Mouse (Mus musculus): ENCODE data around the gene Vmp1. TPM values are rescaled to one million over a fixed set of nuclear protein-coding genes. Genes with fewer than 3 reads are reported as not detected.

Gene Vmp1
- polyA plus RNA-seq (2015; fragmentation: Nextera tagmentation; extraction: Ambion mirVana), result 103 and 116 TPM in 2 replicates

- H3K27ac ChIP-seq (ENCODE audit: low read length), result peak within 1 kb of the TSS; percentile 79
Observed at GRCm38 (mm10) chr11:86683395-86684125, at the start of gene Vmp1, which contains the start of gene Ptrh2. Gene Vmp1, minus strand, starts transcription at chr11:86683836. Gene Ptrh2, plus strand, starts transcription at chr11:86683985.

DNA sequence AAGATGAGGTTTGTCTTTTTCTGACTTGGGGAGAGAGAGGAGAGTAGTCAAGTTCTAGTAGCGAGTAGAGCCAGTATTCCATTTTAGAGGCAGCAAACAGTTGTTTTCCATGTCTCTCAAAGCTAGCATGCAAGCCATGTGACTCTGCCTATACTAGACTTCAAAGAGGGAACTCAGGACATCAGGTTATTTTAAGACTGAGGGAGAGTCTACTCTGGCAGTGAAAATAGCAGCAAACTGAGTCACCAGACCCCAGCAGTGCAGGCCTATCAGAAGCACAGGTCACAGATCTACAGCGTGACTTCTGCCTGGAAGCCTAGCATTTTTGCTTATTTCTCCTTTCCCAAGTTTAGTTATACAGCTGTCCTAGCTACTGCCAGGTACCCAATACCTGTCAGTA lies 47.8 kb upstream of the Vmp1 start:
- no peak overlapping the region for H3K4me2 ChIP-seq (ENCODE audit: low read length)
- WGBS, result 85% methylated on average over 2 of the region's 2 CpGs
- no peak overlapping the region for H3K9ac ChIP-seq (replicated peaks; ENCODE audit: low read depth, low read length)
- H3K27ac ChIP-seq (ENCODE audit: low read length), result no peak overlapping the region
- H3K27me3 ChIP-seq (replicated peaks; ENCODE audit: control insufficient read depth, insufficient read depth, low read length), result no peaks in the 10 kb centered on the region
- H3K9me3 ChIP-seq (ENCODE audit: control insufficient read depth, low read length), result no peaks in the 10 kb centered on the region
- H3K4me3 ChIP-seq (replicated peaks; ENCODE audit: low read length), result no peak overlapping the region
- H3K4me1 ChIP-seq (replicated peaks; ENCODE audit: control insufficient read depth, insufficient read depth, low read length), result no peaks in the 10 kb centered on the region
- peaks cover 12% of the 10 kb centered on the region for H3K36me3 ChIP-seq (ENCODE audit: control insufficient read depth, insufficient read depth)
- no peak for ATAC-seq

More at GRCm38 (mm10) chr11:86683395-86684125, at the start of gene Vmp1, which contains the start of gene Ptrh2:
- Histone ChIP-seq H3K9ac (replicated peaks; ENCODE audit: low read depth, low read length) (peak within 1 kb of the TSS; percentile 72), H3K36me3 (ENCODE audit: control insufficient read depth, insufficient read depth) (no peaks in the 10 kb centered on the region), H3K4me3 (replicated peaks; ENCODE audit: low read length) (peak within 1 kb of the TSS; percentile 63), H3K4me2 (ENCODE audit: low read length) (peak within 1 kb of the TSS; percentile 73), H3K27me3 (replicated peaks; ENCODE audit: control insufficient read depth, insufficient read depth, low read length) (no peaks in the 10 kb centered on the region), H3K4me1 (replicated peaks; ENCODE audit: control insufficient read depth, insufficient read depth, low read length) (peaks cover 30% of the 10 kb centered on the region), H3K9me3 (ENCODE audit: control insufficient read depth, low read length) (no peaks in the 10 kb centered on the region)
- peak; percentile 95 for ATAC-seq
- WGBS, result under 1% methylated on average over 56 of the region's 56 CpGs

DNA sequence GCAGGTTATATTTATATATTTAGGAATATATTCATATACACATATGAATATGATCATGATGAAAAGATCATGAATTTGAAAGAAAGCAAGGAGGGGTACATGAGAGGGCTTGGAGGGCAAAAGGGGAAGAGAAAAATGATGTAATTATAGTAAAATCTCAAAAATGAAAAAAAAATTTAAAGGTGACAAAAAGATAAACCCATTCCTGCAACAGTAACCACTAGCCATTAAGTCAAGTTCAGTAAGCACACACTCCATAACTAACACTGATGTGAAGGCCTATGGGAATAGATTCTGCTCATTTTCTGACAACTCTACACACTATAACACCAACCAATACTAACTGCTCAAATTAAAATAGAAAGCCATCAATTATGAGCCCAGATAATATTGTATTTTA lies 42.0 kb upstream of the Vmp1 start:
- Histone ChIP-seq H3K4me3 (replicated peaks; ENCODE audit: low read length) (no peak overlapping the region), H3K9me3 (ENCODE audit: control insufficient read depth, low read length) (no peaks in the 10 kb centered on the region), H3K4me2 (ENCODE audit: low read length) (no peak overlapping the region), H3K27ac (ENCODE audit: low read length) (no peak overlapping the region), H3K9ac (replicated peaks; ENCODE audit: low read depth, low read length) (no peak overlapping the region), H3K4me1 (replicated peaks; ENCODE audit: control insufficient read depth, insufficient read depth, low read length) (no peaks in the 10 kb centered on the region), H3K36me3 (ENCODE audit: control insufficient read depth, insufficient read depth) (peaks cover 26% of the 10 kb centered on the region), H3K27me3 (replicated peaks; ENCODE audit: control insufficient read depth, insufficient read depth, low read length) (no peaks in the 10 kb centered on the region)
- no peak for ATAC-seq

GRCm38 (mm10) chr11:86724982-86725381 lies 41.3 kb upstream of the Vmp1 start:
- Histone ChIP-seq H3K4me3 (replicated peaks; ENCODE audit: low read length) (no peak overlapping the region), H3K27me3 (replicated peaks; ENCODE audit: control insufficient read depth, insufficient read depth, low read length) (no peaks in the 10 kb centered on the region), H3K27ac (ENCODE audit: low read length) (no peak overlapping the region), H3K4me1 (replicated peaks; ENCODE audit: control insufficient read depth, insufficient read depth, low read length) (no peaks in the 10 kb centered on the region), H3K9ac (replicated peaks; ENCODE audit: low read depth, low read length) (no peak overlapping the region), H3K36me3 (ENCODE audit: control insufficient read depth, insufficient read depth) (peaks cover 26% of the 10 kb centered on the region), H3K4me2 (ENCODE audit: low read length) (no peak overlapping the region), H3K9me3 (ENCODE audit: control insufficient read depth, low read length) (no peaks in the 10 kb centered on the region)
- 94% methylated on average over 7 of the region's 7 CpGs for WGBS
- no peak for ATAC-seq

DNA sequence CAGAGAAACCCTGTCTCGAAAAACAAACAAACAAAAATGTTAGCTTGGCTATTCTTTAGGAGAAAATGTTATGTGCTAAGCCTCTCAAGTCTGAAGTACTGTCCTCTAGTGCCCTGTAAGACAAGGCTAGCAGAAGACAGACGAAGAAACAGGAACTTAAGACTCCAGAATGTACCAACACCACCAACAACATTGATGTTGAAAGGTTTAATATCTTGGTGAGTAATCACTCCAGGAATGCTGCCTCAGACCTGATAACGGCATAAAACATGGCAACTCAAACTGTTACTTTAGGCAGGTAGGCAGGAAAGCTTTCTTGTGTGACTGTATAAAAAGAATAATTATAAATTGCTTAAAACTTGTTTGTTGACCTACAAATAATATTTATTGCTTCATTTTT lies 40.4 kb upstream of the Vmp1 start:
- Histone ChIP-seq H3K4me3 (replicated peaks; ENCODE audit: low read length) (no peak overlapping the region), H3K9me3 (ENCODE audit: control insufficient read depth, low read length) (no peaks in the 10 kb centered on the region), H3K4me1 (replicated peaks; ENCODE audit: control insufficient read depth, insufficient read depth, low read length) (no peaks in the 10 kb centered on the region), H3K36me3 (ENCODE audit: control insufficient read depth, insufficient read depth) (peaks cover 35% of the 10 kb centered on the region), H3K27me3 (replicated peaks; ENCODE audit: control insufficient read depth, insufficient read depth, low read length) (no peaks in the 10 kb centered on the region), H3K27ac (ENCODE audit: low read length) (no peak overlapping the region), H3K9ac (replicated peaks; ENCODE audit: low read depth, low read length) (no peak overlapping the region), H3K4me2 (ENCODE audit: low read length) (no peak overlapping the region)
- no peak for ATAC-seq
- WGBS, result 96% methylated on average over 3 of the region's 3 CpGs

- Histone ChIP-seq H3K4me3 (replicated peaks; ENCODE audit: low read length) (no peak overlapping the region), H3K9me3 (ENCODE audit: control insufficient read depth, low read length) (no peaks in the 10 kb centered on the region), H3K27me3 (replicated peaks; ENCODE audit: control insufficient read depth, insufficient read depth, low read length) (no peaks in the 10 kb centered on the region), H3K36me3 (ENCODE audit: control insufficient read depth, insufficient read depth) (peaks cover 31% of the 10 kb centered on the region), H3K9ac (replicated peaks; ENCODE audit: low read depth, low read length) (no peak overlapping the region), H3K4me2 (ENCODE audit: low read length) (no peak overlapping the region), H3K4me1 (replicated peaks; ENCODE audit: control insufficient read depth, insufficient read depth, low read length) (no peaks in the 10 kb centered on the region), H3K27ac (ENCODE audit: low read length) (no peak overlapping the region)
- WGBS, result 91% methylated on average over 8 of the region's 8 CpGs
- no peak for ATAC-seq
Observed at GRCm38 (mm10) chr11:86719390-86719789, 35.8 kb upstream of the Vmp1 start.

- H3K4me3 ChIP-seq (replicated peaks; ENCODE audit: low read length), result no peak overlapping the region
- peaks cover 27% of the 10 kb centered on the region for H3K36me3 ChIP-seq (ENCODE audit: control insufficient read depth, insufficient read depth)
- ATAC-seq, result no peak
- WGBS, result 95% methylated on average over 3 of the region's 3 CpGs
- H3K9me3 ChIP-seq (ENCODE audit: control insufficient read depth, low read length), result no peaks in the 10 kb centered on the region
- H3K27ac ChIP-seq (ENCODE audit: low read length), result no peak overlapping the region
- H3K4me2 ChIP-seq (ENCODE audit: low read length), result no peak overlapping the region
- H3K9ac ChIP-seq (replicated peaks; ENCODE audit: low read depth, low read length), result no peak overlapping the region
- H3K27me3 ChIP-seq (replicated peaks; ENCODE audit: control insufficient read depth, insufficient read depth, low read length), result no peaks in the 10 kb centered on the region
- H3K4me1 ChIP-seq (replicated peaks; ENCODE audit: control insufficient read depth, insufficient read depth, low read length), result no peaks in the 10 kb centered on the region
Observed at GRCm38 (mm10) chr11:86718369-86718768, 34.7 kb upstream of the Vmp1 start.

GRCm38 (mm10) chr11:86717306-86718065 lies 33.9 kb upstream of the Vmp1 start:
- no peak overlapping the region for H3K4me2 ChIP-seq (ENCODE audit: low read length)
- peaks cover 25% of the 10 kb centered on the region for H3K36me3 ChIP-seq (ENCODE audit: control insufficient read depth, insufficient read depth)
- no peak overlapping the region for H3K27ac ChIP-seq (ENCODE audit: low read length)
- no peaks in the 10 kb centered on the region for H3K9me3 ChIP-seq (ENCODE audit: control insufficient read depth, low read length)
- H3K4me1 ChIP-seq (replicated peaks; ENCODE audit: control insufficient read depth, insufficient read depth, low read length), result no peaks in the 10 kb centered on the region
- WGBS, result 85% methylated on average over 6 of the region's 6 CpGs
- no peak overlapping the region for H3K4me3 ChIP-seq (replicated peaks; ENCODE audit: low read length)
- H3K9ac ChIP-seq (replicated peaks; ENCODE audit: low read depth, low read length), result no peak overlapping the region
- no peaks in the 10 kb centered on the region for H3K27me3 ChIP-seq (replicated peaks; ENCODE audit: control insufficient read depth, insufficient read depth, low read length)
- ATAC-seq, result no peak

DNA sequence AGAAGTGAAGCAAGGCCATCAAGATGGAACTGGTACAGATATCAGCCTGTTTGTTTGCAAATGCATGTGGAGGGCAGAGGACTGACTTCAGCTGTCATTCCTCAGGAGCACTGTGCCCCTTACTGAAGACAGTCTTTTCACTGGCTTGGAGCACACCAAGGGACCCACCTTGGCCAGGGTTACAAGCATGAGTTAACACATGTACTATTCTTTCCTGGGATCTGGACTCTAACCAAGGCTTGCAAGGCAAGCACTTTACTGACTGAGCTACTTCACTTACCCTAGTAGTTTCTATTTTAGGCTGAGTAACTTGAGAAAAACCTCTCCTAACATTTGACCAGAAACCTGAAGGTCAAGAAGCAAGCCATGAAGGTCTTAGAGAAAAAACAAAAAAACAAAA lies 31.0 kb upstream of the Vmp1 start:
- Histone ChIP-seq H3K4me3 (replicated peaks; ENCODE audit: low read length) (no peak overlapping the region), H3K9ac (replicated peaks; ENCODE audit: low read depth, low read length) (no peak overlapping the region), H3K4me1 (replicated peaks; ENCODE audit: control insufficient read depth, insufficient read depth, low read length) (no peaks in the 10 kb centered on the region), H3K27me3 (replicated peaks; ENCODE audit: control insufficient read depth, insufficient read depth, low read length) (no peaks in the 10 kb centered on the region), H3K27ac (ENCODE audit: low read length) (no peak overlapping the region), H3K9me3 (ENCODE audit: control insufficient read depth, low read length) (no peaks in the 10 kb centered on the region), H3K4me2 (ENCODE audit: low read length) (no peak overlapping the region), H3K36me3 (ENCODE audit: control insufficient read depth, insufficient read depth) (peaks cover 26% of the 10 kb centered on the region)
- ATAC-seq, result no peak
